Mouse (Mus musculus): ENCODE measurements at regions not wholly inside any gene's neighbourhood (a gene's known extent, or its start where the extent isn't known, plus 50 kb on each side); places are given as distances from the start of the nearest gene placed in this dataset.
A peak's percentile ranks its signal among the peaks of the same experiment; 100 is the strongest.

GRCm38 (mm10) chr1:137543828-137544227 is 583.6 kb upstream of the Nr5a2 start:
- no peaks in the 10 kb centered on the region for H3K9me3 ChIP-seq (ENCODE audit: control insufficient read depth, low read length)
- ATAC-seq (ENCODE audit: insufficient number of reproducible peaks, low FRiP score, low TSS enrichment, low read depth) (no peak), DNase-seq (ENCODE audit: low spot score) (no peak)
- H3K4me3 ChIP-seq (ENCODE audit: low read depth, low read length): no peak overlapping the region
- no peak overlapping the region for H3K9ac ChIP-seq (ENCODE audit: low read length)
- no peaks in the 10 kb centered on the region for H3K36me3 ChIP-seq (ENCODE audit: control insufficient read depth, insufficient read depth, low read length)
- no peak overlapping the region for H3K4me2 ChIP-seq (ENCODE audit: low read depth, severe bottlenecking)
- 87% methylated on average over 3 of the region's 3 CpGs for WGBS
- no peak overlapping the region for H3K27ac ChIP-seq (replicated peaks; ENCODE audit: low read depth, low read length)
- no peaks in the 10 kb centered on the region for H3K4me1 ChIP-seq (ENCODE audit: control insufficient read depth, insufficient read depth, low read length)
- H3K27me3 ChIP-seq (ENCODE audit: control insufficient read depth, insufficient read depth, low read length): no peaks in the 10 kb centered on the region

DNA sequence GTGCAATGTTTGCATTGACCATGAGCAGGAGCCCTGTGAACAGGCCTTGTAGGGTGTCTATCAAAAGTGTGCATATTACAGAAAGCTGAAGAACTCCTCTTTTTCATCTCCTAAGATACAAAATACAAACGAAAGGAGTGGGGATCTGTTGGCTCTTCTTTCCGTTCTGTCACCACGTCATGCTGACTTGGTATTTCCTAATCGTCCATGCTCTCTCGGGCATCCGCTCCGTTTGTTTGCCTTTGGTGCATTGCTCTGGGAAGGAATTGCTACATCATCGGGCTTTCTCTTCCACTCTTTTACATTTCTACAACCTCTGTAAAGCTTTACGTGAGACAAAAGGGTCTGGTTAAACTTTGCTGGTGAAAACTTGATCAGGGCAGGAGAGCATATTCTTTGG is 581.2 kb upstream of the Nr5a2 start:
- no peak for ATAC-seq (ENCODE audit: insufficient number of reproducible peaks, low FRiP score, low TSS enrichment, low read depth)
- H3K36me3 ChIP-seq (ENCODE audit: control insufficient read depth, insufficient read depth, low read length): no peaks in the 10 kb centered on the region
- H3K4me1 ChIP-seq (ENCODE audit: control insufficient read depth, insufficient read depth, low read length): no peaks in the 10 kb centered on the region
- no peaks in the 10 kb centered on the region for H3K9me3 ChIP-seq (ENCODE audit: control insufficient read depth, low read length)
- no peaks in the 10 kb centered on the region for H3K27me3 ChIP-seq (ENCODE audit: control insufficient read depth, insufficient read depth, low read length)
- H3K9ac ChIP-seq (ENCODE audit: low read length): no peak overlapping the region
- no peak for DNase-seq (ENCODE audit: low spot score)
- H3K27ac ChIP-seq (replicated peaks; ENCODE audit: low read depth, low read length): no peak overlapping the region
- no peak overlapping the region for H3K4me3 ChIP-seq (ENCODE audit: low read depth, low read length)
- WGBS: 91% methylated on average over 9 of the region's 9 CpGs
- no peak overlapping the region for H3K4me2 ChIP-seq (ENCODE audit: low read depth, severe bottlenecking)

GRCm38 (mm10) chr1:137539424-137540116 is 579.3 kb upstream of the Nr5a2 start:
- DNase-seq (ENCODE audit: low spot score) (peak; percentile 32), ATAC-seq (ENCODE audit: insufficient number of reproducible peaks, low FRiP score, low TSS enrichment, low read depth) (no peak)
- Histone ChIP-seq H3K36me3 (ENCODE audit: control insufficient read depth, insufficient read depth, low read length) (no peaks in the 10 kb centered on the region), H3K4me1 (ENCODE audit: control insufficient read depth, insufficient read depth, low read length) (no peaks in the 10 kb centered on the region), H3K27me3 (ENCODE audit: control insufficient read depth, insufficient read depth, low read length) (no peaks in the 10 kb centered on the region), H3K9ac (ENCODE audit: low read length) (no peak overlapping the region), H3K27ac (replicated peaks; ENCODE audit: low read depth, low read length) (0 out of 2 replicates have a peak overlapping the region, but pooled peaks have one; percentile 25), H3K4me3 (ENCODE audit: low read depth, low read length) (no peak overlapping the region), H3K9me3 (ENCODE audit: control insufficient read depth, low read length) (no peaks in the 10 kb centered on the region), H3K4me2 (ENCODE audit: low read depth, severe bottlenecking) (no peak overlapping the region)
- WGBS: 16% methylated on average over 12 of the region's 12 CpGs

DNA sequence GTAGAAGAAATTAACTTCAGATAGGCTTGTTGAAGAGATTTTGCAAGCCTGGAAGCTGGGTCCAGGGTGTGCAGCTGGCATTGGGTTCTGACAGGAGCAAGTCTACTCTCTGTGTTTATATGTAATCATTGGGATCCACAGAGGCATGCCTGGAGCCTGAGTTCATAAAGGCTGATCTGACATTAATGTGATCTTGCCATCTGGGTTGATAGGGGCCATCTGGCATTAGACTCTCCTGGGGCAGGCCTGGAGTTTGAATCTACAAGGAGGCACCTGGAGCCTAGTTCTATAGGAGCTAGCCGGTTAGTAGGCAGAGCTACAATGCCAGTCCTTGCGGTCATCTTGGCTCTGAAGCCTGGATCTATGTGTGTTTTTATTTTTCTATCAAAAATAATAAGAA is 554.5 kb upstream of the Nr5a2 start:
- H3K9ac ChIP-seq (ENCODE audit: low read length): no peak overlapping the region
- no peak for ATAC-seq (ENCODE audit: insufficient number of reproducible peaks, low FRiP score, low TSS enrichment, low read depth)
- H3K4me1 ChIP-seq (ENCODE audit: control insufficient read depth, insufficient read depth, low read length): no peaks in the 10 kb centered on the region
- no peak overlapping the region for H3K27ac ChIP-seq (replicated peaks; ENCODE audit: low read depth, low read length)
- H3K4me2 ChIP-seq (ENCODE audit: low read depth, severe bottlenecking): no peak overlapping the region
- no peaks in the 10 kb centered on the region for H3K36me3 ChIP-seq (ENCODE audit: control insufficient read depth, insufficient read depth, low read length)
- WGBS: 94% methylated on average over 2 of the region's 2 CpGs
- no peak for DNase-seq (ENCODE audit: low spot score)
- H3K4me3 ChIP-seq (ENCODE audit: low read depth, low read length): no peak overlapping the region
- no peaks in the 10 kb centered on the region for H3K27me3 ChIP-seq (ENCODE audit: control insufficient read depth, insufficient read depth, low read length)
- no peaks in the 10 kb centered on the region for H3K9me3 ChIP-seq (ENCODE audit: control insufficient read depth, low read length)

DNA sequence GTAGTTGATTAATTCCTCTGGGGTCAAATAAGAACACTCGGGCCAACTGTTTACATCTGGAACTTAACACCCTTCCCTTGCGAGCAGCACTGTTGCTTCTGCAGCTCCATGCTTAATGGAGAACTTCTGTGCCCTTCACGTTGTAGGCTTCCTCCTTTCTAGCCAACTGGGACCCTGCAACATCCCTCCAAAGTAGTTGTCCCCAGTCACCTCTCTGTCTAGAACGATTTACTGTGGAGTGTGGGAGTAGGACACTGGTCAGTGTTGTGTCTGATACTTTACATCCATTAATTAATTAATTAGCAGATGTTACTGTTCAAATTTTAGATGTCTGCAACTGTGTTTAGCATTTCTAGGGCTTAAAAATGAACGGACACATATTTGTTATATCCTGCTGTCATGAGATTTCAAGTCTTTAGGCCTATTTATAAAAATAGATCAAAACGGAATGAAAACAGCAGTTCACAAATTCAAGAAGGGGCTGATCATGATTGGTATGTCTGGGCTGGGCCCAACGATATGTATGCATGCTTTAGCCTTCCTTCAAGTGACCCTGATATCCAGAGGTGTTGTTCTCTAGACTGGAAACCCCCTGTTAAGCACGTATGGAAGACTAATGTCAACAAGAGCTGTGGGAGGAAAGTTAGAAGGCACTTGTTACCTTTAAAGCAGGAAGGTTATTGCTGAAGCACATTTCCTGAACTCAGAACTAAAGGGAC is 543.6 kb upstream of the Nr5a2 start:
- Histone ChIP-seq H3K9me3 (ENCODE audit: control insufficient read depth, low read length) (no peaks in the 10 kb centered on the region), H3K27me3 (ENCODE audit: control insufficient read depth, insufficient read depth, low read length) (no peaks in the 10 kb centered on the region), H3K36me3 (ENCODE audit: control insufficient read depth, insufficient read depth, low read length) (no peaks in the 10 kb centered on the region), H3K4me1 (ENCODE audit: control insufficient read depth, insufficient read depth, low read length) (no peaks in the 10 kb centered on the region), H3K9ac (ENCODE audit: low read length) (no peak overlapping the region), H3K4me3 (ENCODE audit: low read depth, low read length) (no peak overlapping the region), H3K4me2 (ENCODE audit: low read depth, severe bottlenecking) (no peak overlapping the region), H3K27ac (replicated peaks; ENCODE audit: low read depth, low read length) (no peak overlapping the region)
- DNase-seq (ENCODE audit: low spot score) (no peak), ATAC-seq (ENCODE audit: insufficient number of reproducible peaks, low FRiP score, low TSS enrichment, low read depth) (no peak)
- WGBS: 49% methylated on average over 8 of the region's 8 CpGs

- DNase-seq (ENCODE audit: low spot score) (no peak), ATAC-seq (ENCODE audit: insufficient number of reproducible peaks, low FRiP score, low TSS enrichment, low read depth) (no peak)
- 85% methylated on average over 5 of the region's 5 CpGs for WGBS
- no peak overlapping the region for H3K27ac ChIP-seq (replicated peaks; ENCODE audit: low read depth, low read length)
- no peak overlapping the region for H3K4me3 ChIP-seq (ENCODE audit: low read depth, low read length)
- no peak overlapping the region for H3K9ac ChIP-seq (ENCODE audit: low read length)
- H3K4me1 ChIP-seq (ENCODE audit: control insufficient read depth, insufficient read depth, low read length): no peaks in the 10 kb centered on the region
- no peaks in the 10 kb centered on the region for H3K9me3 ChIP-seq (ENCODE audit: control insufficient read depth, low read length)
- H3K4me2 ChIP-seq (ENCODE audit: low read depth, severe bottlenecking): no peak overlapping the region
- no peaks in the 10 kb centered on the region for H3K27me3 ChIP-seq (ENCODE audit: control insufficient read depth, insufficient read depth, low read length)
- H3K36me3 ChIP-seq (ENCODE audit: control insufficient read depth, insufficient read depth, low read length): no peaks in the 10 kb centered on the region
Measured at GRCm38 (mm10) chr1:137488226-137488625, 528.0 kb upstream of the Nr5a2 start.

DNA sequence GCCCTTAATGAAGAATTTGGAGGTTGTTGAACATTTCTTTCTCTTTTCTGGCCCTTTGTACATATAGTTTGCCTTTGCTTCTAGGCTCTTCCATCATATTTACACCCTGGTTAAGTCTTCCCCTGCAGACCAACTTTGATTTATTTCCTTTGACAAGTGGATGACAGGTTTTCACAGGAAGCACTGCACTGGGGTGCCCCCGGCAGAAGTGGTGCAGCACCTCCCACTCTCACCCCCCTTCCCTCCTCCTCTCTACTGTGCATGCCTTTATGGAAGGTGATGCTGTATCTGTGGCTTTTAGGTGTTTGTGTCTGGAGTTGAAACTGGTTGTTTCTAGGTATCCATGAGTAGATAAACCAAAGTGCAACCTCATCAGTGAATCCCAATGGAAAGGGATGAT is 518.2 kb upstream of the Nr5a2 start:
- WGBS: 25% methylated on average over 1 of the region's 1 CpGs
- ATAC-seq (ENCODE audit: insufficient number of reproducible peaks, low FRiP score, low TSS enrichment, low read depth) (no peak), DNase-seq (ENCODE audit: low spot score) (no peak)
- Histone ChIP-seq H3K9me3 (ENCODE audit: control insufficient read depth, low read length) (no peaks in the 10 kb centered on the region), H3K27ac (replicated peaks; ENCODE audit: low read depth, low read length) (no peak overlapping the region), H3K4me1 (ENCODE audit: control insufficient read depth, insufficient read depth, low read length) (no peaks in the 10 kb centered on the region), H3K27me3 (ENCODE audit: control insufficient read depth, insufficient read depth, low read length) (no peaks in the 10 kb centered on the region), H3K4me2 (ENCODE audit: low read depth, severe bottlenecking) (no peak overlapping the region), H3K4me3 (ENCODE audit: low read depth, low read length) (no peak overlapping the region), H3K36me3 (ENCODE audit: control insufficient read depth, insufficient read depth, low read length) (no peaks in the 10 kb centered on the region), H3K9ac (ENCODE audit: low read length) (no peak overlapping the region)

DNA sequence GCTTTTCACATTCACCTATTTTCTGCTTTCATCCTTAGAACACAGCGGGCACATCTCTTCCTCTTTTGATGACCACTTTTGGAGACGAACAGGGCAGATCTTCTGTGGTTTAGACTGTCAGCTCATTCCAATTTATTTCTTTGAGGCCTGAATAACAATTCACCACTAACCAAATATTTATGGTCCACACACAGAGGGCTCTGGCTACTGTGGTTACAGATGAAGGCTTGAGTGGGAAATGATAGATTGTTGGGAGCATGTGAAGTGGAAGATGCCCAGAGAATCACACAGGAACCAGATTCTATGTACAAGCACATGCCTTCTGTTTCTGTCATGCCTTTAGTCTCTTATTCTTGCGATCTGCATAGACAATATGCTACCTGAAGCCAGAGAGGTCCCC is 517.0 kb upstream of the Nr5a2 start:
- no peak overlapping the region for H3K9ac ChIP-seq (ENCODE audit: low read length)
- no peak overlapping the region for H3K4me3 ChIP-seq (ENCODE audit: low read depth, low read length)
- DNase-seq (ENCODE audit: low spot score) (no peak), ATAC-seq (ENCODE audit: insufficient number of reproducible peaks, low FRiP score, low TSS enrichment, low read depth) (no peak)
- H3K4me2 ChIP-seq (ENCODE audit: low read depth, severe bottlenecking): no peak overlapping the region
- H3K4me1 ChIP-seq (ENCODE audit: control insufficient read depth, insufficient read depth, low read length): no peaks in the 10 kb centered on the region
- H3K27me3 ChIP-seq (ENCODE audit: control insufficient read depth, insufficient read depth, low read length): no peaks in the 10 kb centered on the region
- H3K36me3 ChIP-seq (ENCODE audit: control insufficient read depth, insufficient read depth, low read length): no peaks in the 10 kb centered on the region
- no peak overlapping the region for H3K27ac ChIP-seq (replicated peaks; ENCODE audit: low read depth, low read length)
- 84% methylated on average over 3 of the region's 3 CpGs for WGBS
- H3K9me3 ChIP-seq (ENCODE audit: control insufficient read depth, low read length): no peaks in the 10 kb centered on the region
